Mouse (Mus musculus): ENCODE measurements at regions not wholly inside any gene's neighbourhood (a gene's known extent, or its start where the extent isn't known, plus 50 kb on each side); places are given as distances from the start of the nearest gene placed in this dataset.
"Not testable (repeated sequence)": the region's sequence is repeated elsewhere in the genome, so short reads cannot be mapped to it uniquely, and the experiment has no call there.

GRCm38 (mm10) chr3:96374343-96374624, 77.8 kb downstream of the BC107364 start:
- ATAC-seq (replicated peaks; ENCODE audit: poor library complexity, severe bottlenecking), result not testable (repeated sequence)

DNA sequence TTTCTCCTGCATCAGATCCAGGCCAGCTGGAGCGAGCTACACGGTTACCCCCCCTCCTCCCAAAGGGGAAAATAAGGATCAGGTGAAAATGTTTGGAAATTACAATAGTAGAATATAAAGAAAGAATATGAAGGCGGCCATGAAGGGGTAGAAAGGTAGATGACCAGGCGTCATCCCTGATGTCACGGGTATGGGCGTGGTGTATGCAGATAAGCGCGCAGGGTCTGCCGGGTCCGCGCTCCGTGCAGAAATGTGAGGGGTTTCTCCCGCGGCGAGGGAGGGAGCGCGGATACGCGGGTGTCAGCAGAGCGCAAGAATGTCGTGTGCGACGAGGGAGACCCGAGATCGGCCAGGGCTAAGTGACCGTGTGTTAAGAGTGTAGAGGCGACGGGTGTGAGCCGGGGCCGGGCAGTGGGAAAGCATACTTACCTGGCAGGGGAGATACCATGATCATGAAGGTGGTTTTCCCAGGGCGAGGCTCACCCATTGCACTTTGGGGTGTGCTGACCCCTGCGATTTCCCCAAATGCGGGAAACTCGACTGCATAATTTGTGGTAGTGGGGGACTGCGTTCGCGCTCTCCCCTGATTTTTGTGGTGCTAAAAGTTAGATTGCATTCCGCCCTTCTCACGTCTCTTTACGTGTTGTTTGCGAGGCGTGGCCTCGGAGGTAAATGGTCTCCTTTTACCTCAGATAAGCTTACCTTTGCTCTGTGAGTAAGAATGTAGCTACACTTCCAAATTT, 78.3 kb downstream of the BC107364 start:
- ATAC-seq (replicated peaks; ENCODE audit: poor library complexity, severe bottlenecking), result 0 out of 2 replicates have a peak, but pooled peaks have one; percentile 35

- not testable (repeated sequence) for ATAC-seq (replicated peaks; ENCODE audit: poor library complexity, severe bottlenecking)
Observed at GRCm38 (mm10) chr3:96362581-96362980, 68.8 kb upstream of the Fcgr1 start.

DNA sequence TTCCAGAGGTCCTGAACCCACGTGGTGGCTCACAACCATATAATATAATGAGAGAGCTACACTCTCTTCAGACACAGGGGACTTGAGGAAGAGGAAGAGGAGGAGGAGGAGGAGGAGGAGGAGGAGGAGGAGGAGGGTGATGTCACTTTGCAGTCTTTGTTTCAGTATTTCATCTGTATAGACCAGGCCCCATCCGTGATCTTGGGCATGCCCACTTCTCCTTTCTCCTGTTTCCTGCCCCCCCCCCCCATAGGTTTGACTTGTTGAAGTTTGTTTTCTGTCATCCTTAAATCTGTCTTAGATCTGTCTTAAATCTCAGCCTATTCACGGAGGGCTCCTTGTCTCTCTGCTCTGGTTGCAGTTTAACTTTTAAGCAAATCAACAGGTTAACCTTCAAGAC, 67.0 kb upstream of the Fcgr1 start:
- no peak for ATAC-seq (replicated peaks; ENCODE audit: poor library complexity, severe bottlenecking)

- ATAC-seq (replicated peaks; ENCODE audit: poor library complexity, severe bottlenecking), result peak; percentile 22; the same call in 1 of the 2 replicates
Observed at GRCm38 (mm10) chr3:96360214-96360536, 66.4 kb upstream of the Fcgr1 start.

DNA sequence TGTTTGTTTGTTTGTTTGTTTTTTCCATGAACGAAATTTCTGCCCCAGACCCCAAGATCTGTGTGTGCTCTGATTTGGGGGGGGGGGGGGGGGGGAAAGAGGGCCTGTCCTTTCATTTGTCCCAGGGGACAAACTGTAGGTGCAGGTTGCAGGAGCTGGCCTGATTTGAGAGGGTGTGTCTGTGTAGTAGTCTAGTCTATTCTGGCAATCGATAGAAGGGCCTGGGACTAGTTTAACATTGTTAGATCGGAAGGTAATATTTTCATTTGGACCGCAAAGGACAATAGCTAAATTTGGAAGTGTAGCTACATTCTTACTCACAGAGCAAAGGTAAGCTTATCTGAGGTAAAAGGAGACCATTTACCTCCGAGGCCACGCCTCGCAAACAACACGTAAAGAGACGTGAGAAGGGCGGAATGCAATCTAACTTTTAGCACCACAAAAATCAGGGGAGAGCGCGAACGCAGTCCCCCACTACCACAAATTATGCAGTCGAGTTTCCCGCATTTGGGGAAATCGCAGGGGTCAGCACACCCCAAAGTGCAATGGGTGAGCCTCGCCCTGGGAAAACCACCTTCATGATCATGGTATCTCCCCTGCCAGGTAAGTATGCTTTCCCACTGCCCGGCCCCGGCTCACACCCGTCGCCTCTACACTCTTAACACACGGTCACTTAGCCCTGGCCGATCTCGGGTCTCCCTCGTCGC, 65.9 kb upstream of the Fcgr1 start:
- ATAC-seq (replicated peaks; ENCODE audit: poor library complexity, severe bottlenecking), result not testable (repeated sequence)

DNA sequence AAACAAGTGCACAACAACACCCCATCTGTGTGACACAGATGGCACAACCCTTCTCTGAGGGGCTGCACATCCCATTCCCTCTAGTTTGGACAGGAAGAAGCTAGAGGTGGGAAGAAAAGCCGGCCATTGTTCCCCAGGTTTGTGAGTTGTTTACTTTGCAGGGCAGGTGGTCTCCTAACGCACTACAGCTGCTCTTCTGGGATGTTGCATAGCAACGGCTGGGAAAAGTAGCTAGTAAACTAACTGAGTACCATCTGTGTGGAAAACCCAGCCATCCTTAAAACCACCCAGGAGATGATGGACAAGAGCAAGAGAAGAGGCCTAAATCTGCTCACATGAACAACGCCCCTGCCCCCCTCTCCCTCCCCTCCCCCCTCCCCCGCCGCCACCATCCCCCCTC, 57.9 kb upstream of the Fcgr1 start:
- not testable (repeated sequence) for ATAC-seq (replicated peaks; ENCODE audit: poor library complexity, severe bottlenecking)

DNA sequence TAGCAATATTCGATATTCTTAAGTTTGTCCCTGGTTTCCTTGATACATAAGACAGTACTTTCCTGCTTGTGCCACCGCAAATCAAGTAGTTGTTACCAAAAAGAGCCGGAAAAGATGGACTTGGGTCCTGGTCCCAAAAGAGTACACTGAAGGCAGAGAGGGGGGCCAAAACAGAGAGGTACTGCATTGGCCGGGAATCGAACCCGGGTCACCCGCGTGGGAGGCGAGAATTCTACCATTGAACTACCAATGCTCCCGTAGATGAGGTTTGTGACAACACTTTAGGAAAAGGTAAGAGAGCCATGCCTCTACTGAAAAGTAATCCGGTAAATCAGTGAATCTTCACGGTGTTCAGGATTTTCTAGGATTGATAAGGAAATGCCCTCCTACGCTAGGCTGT, 57.2 kb upstream of the Fcgr1 start:
- not testable (repeated sequence) for ATAC-seq (replicated peaks; ENCODE audit: poor library complexity, severe bottlenecking)

DNA sequence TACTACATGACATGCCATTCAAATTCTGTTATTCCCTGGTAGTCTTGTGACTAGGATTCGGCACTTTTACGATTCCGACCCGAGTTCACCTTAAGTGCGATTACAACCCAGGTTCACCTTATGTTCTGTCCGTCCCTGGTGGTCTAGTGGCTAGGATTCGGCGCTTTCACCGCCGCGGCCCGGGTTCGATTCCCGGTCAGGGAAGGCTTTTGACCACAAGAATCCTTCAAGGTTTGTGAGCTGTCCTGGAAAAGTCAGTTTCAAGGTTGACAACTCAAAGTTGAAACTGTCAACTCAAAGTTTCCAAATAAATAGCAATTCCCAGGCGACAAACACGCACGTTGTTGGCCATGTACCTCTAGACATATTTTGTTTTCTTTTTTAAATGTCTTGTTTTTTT, 52.8 kb upstream of the Fcgr1 start:
- not testable (repeated sequence) for ATAC-seq (replicated peaks; ENCODE audit: poor library complexity, severe bottlenecking)

DNA sequence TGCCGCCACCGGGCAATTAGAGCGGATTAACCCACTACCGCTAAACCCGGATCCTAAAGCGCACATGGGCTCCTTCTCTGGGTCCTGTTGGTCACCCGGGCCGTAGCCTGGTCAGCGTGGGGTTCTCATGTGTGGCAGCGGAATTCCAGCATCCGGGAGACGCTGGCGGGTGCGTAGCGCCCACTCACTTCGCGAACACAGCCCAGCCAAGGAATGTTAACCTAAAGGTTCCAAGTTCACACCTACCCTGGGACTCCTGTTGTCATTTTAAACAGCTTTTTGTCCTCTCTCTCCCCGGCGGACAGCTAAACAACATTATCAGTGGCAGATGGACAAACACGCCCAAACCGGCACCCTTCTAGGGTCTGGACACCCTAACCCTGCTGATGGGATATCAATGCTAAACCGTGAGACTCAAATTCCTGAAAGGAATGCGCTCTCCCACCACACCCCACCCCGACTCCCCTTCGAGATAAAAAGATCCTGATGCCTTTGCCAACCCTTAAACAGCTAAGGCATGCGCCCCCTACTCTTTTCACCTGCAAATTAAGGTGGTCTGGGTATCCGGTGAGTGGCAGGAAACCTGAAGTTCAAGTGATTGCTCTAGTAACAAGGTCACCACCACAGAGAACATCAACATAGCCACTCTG, 49.8 kb upstream of the Fcgr1 start:
- ATAC-seq (replicated peaks; ENCODE audit: poor library complexity, severe bottlenecking), result no peak
